Mouse (Mus musculus) cerebellum, adult 2 months (tissue): ENCODE data around the gene Cstb.

Experiments
- CTCF ChIP-seq: fragments of 200-500 bp; IDR thresholded peaks from 2 replicates; pipeline ENCODE4 v1.5.1; 2011; ENCODE audit warnings: low read depth, mild to moderate bottlenecking, control low read depth, low read length, moderate library complexity, borderline replicate concordance; ENCODE audit not compliant: insufficient read depth
- POLR2A ChIP-seq: fragments of 200-500 bp; IDR thresholded peaks from 2 replicates; pipeline ENCODE4 v1.6.1; 2011; ENCODE audit warnings: low read length, control low read depth, borderline replicate concordance; ENCODE audit not compliant: insufficient read depth

DNA sequence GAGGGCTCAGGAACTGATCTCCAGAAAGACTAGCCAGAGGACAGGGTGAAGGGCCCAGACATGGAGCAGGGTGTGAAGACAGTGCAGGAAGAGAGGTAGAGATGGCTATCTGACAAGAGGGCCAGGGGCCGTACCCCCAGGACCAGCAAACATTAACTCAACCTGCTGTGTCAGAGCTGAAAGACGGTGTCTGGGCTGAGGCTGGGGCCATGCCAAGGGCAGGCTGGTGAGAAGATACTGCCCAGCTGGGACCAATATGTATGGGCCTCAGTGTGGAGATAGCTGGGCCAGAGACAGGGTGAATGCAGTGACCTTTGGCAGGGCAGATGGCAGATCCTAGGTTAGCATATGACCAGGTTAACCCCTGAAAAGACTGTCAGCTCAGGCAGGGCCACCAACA is 24.3 kb upstream of the Cstb start:
- TF ChIP-seq POLR2A (no peak), CTCF (no peak)
